Mouse (Mus musculus): Measurements from ENCODE around the gene Pramel5.
"Not testable (repeated sequence)": the region's sequence is repeated elsewhere in the genome, so short reads cannot be mapped to it uniquely, and the experiment has no call there.

- TF ChIP-seq POLR2A (IDR thresholded peaks at IDR 0.05; ENCODE audit: borderline replicate concordance, extremely low read depth, low read depth, low read length); CTCF (IDR thresholded peaks at IDR 0.05; ENCODE audit: insufficient read depth, low read length): not testable (repeated sequence)
Measured at GRCm38 (mm10) chr4:144254768-144255167, 25.5 kb downstream of the Pramel5 start.

Data from lung, adult 2 months (tissue).